Mouse (Mus musculus): ENCODE results near the gene Il17re. TPM values are rescaled to one million over a fixed set of nuclear protein-coding genes. Genes with fewer than 3 reads are reported as not detected.

The Il17re gene
- polyA plus RNA-seq, 1 experiment from 2014 or later, result 9.7 TPM

DNA sequence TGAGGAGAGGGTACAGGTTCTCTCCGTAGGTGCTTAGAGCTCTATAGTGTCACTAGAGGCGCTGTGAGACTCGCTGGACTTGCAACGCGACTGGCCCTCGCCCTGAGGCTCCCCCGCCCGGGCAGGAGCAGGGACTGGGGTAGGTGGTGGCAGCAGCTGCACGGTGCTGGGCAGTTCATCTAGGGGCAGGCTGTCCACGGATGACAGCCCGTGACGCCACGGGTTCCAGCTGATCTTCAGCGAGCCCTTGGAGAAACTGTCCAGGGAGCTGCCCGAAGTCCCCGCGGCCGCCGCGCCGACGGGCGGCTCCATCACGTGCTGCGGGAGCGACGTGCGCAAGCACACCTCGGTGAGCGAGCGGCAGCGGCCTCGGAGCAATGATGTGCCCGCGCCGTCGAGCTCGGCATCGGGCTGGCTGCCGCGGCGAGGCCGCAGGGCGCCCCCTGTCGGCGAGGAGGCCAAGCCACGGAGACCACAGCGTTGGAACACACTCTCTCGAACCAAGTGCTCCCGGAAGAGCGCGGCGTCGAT lies 36.0 kb downstream of the Il17re start:
- Histone ChIP-seq H3K36me3 (peaks cover 5% of the 10 kb centered on the region; the same call in 1 of the 2 replicates), H3K9ac (no peak overlapping the region), H3K4me3 (peak overlapping the region; percentile 41), H3K4me1 (peaks cover 15% of the 10 kb centered on the region), H3K4me2 (peak overlapping the region; percentile 60), H3K27ac (no peak overlapping the region), H3K9me3 (no peaks in the 10 kb centered on the region), H3K27me3 (peaks cover 32% of the 10 kb centered on the region)
- whole genome bisulfite sequencing, result 1% methylated on average over 54 of the region's 54 CpGs
- ATAC-seq (ENCODE audit: insufficient number of reproducible peaks, low FRiP score, low TSS enrichment, low read depth), result peak; percentile 62; the same call in 1 of the 2 replicates

DNA sequence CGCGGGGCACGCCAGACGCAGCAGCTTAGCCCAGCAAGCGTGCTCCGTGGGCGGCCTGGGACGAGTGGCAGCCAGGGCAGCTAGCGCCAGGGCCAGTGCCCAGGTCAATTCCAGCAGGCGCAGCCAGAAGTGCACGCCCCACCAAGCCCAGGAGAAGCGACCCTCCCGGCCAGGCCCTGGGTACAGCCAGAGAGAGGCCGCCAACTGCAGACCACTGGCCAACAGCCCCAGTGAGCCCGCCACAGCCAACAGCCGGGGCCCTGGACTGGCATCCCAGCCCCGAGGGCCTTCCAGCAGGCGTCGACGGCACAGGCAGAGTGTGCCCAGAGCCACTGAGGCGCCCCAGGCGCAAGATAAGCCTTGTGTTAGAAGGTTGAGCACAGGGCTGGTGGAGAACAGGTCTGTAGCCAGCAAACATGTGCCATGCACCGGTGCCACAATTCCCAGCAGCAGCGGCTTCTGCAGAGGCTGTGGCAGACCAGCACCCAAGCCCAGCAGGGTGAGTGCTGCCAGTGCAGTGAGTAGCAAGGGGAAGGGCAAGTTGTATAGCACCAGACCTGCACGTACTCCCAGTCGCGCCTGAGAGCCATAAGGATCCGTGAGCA lies 36.9 kb downstream of the Il17re start:
- Histone ChIP-seq H3K4me3 (peak overlapping the region; percentile 41), H3K9me3 (no peaks in the 10 kb centered on the region), H3K36me3 (no peaks in the 10 kb centered on the region), H3K27ac (no peak overlapping the region), H3K27me3 (peaks cover 38% of the 10 kb centered on the region), H3K4me2 (peak overlapping the region; percentile 60), H3K4me1 (peaks cover 15% of the 10 kb centered on the region), H3K9ac (no peak overlapping the region)
- ATAC-seq (ENCODE audit: insufficient number of reproducible peaks, low FRiP score, low TSS enrichment, low read depth), result no peak
- WGBS, result 35% methylated on average over 28 of the region's 28 CpGs

GRCm38 (mm10) chr6:113499346-113499745 lies 41.1 kb downstream of the Il17re start:
- WGBS, result 71% methylated on average over 6 of the region's 6 CpGs
- Histone ChIP-seq H3K27me3 (peaks cover 56% of the 10 kb centered on the region), H3K9ac (no peak overlapping the region), H3K4me1 (peaks cover 21% of the 10 kb centered on the region), H3K9me3 (no peaks in the 10 kb centered on the region), H3K27ac (no peak overlapping the region), H3K4me2 (no peak overlapping the region), H3K36me3 (no peaks in the 10 kb centered on the region), H3K4me3 (no peak overlapping the region)
- ATAC-seq (ENCODE audit: insufficient number of reproducible peaks, low FRiP score, low TSS enrichment, low read depth), result no peak

DNA sequence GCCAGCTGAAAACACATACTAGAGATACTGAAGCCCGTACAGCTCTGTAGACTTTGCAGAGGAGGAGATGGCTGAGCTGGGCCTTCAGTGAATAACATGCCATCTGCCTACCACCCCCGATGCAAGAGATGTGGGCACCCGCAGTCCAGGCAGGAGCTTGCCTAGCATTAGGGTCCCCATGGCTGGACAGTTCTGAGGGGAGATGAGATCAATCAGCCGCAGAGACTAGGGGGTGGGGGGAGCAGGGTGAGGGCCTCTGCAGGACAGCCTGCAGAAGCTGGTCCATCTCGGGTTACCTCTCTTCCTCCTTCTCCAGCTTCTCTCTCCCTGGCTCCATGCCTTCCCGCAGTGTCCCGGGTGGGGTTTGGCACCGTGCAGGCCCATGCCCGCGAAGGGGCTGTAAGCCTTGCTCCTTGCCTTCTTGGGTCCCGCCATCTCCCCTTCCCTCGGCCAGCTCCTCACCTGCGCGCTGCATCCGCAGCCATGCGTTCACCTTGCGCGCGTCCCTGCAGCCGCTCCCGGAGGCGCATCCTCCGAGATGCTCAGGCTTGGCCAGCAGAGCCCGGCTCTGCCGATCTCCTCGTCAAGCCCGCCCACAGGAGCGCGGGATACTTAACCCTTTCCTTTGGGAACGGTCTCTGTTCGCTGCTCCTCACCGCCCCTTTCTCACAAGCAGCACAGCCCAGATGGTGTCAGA lies 43.3 kb downstream of the Il17re start, which contains the start of gene Prrt3:
Prrt3 (minus strand) TSS at position 544 of the 697 bp plus-strand sequence.
- peak within 1 kb of the TSS; percentile 37 for H3K4me3 ChIP-seq
- ATAC-seq (ENCODE audit: insufficient number of reproducible peaks, low FRiP score, low TSS enrichment, low read depth), result no peak
- no peak within 1 kb of the TSS for H3K27ac ChIP-seq
- WGBS, result 3% methylated on average over 31 of the region's 32 CpGs
- H3K4me1 ChIP-seq, result peaks cover 7% of the 10 kb centered on the region
- no peaks in the 10 kb centered on the region for H3K9me3 ChIP-seq
- peaks cover 40% of the 10 kb centered on the region for H3K27me3 ChIP-seq
- H3K36me3 ChIP-seq, result no peaks in the 10 kb centered on the region
- peak within 1 kb of the TSS; percentile 11; the same call in 1 of the 2 replicates for H3K9ac ChIP-seq
- peak within 1 kb of the TSS; percentile 58 for H3K4me2 ChIP-seq

GRCm38 (mm10) chr6:113502801-113503200 lies 44.5 kb downstream of the Il17re start:
- WGBS, result 83% methylated on average over 2 of the region's 2 CpGs
- no peak overlapping the region for H3K27ac ChIP-seq
- H3K9ac ChIP-seq, result no peak overlapping the region
- no peaks in the 10 kb centered on the region for H3K9me3 ChIP-seq
- no peak overlapping the region for H3K4me2 ChIP-seq
- H3K27me3 ChIP-seq, result peaks cover 28% of the 10 kb centered on the region
- no peaks in the 10 kb centered on the region for H3K36me3 ChIP-seq
- H3K4me1 ChIP-seq, result peaks cover 7% of the 10 kb centered on the region
- no peak overlapping the region for H3K4me3 ChIP-seq
- ATAC-seq (ENCODE audit: insufficient number of reproducible peaks, low FRiP score, low TSS enrichment, low read depth), result no peak

GRCm38 (mm10) chr6:113505689-113506088 lies 47.4 kb downstream of the Il17re start:
- Histone ChIP-seq H3K4me1 (peaks cover 7% of the 10 kb centered on the region), H3K4me3 (no peak overlapping the region), H3K9ac (no peak overlapping the region), H3K36me3 (no peaks in the 10 kb centered on the region), H3K27me3 (peaks cover 14% of the 10 kb centered on the region), H3K27ac (no peak overlapping the region), H3K9me3 (no peaks in the 10 kb centered on the region), H3K4me2 (no peak overlapping the region)
- 64% methylated on average over 1 of the region's 1 CpGs for WGBS
- ATAC-seq (ENCODE audit: insufficient number of reproducible peaks, low FRiP score, low TSS enrichment, low read depth), result no peak

DNA sequence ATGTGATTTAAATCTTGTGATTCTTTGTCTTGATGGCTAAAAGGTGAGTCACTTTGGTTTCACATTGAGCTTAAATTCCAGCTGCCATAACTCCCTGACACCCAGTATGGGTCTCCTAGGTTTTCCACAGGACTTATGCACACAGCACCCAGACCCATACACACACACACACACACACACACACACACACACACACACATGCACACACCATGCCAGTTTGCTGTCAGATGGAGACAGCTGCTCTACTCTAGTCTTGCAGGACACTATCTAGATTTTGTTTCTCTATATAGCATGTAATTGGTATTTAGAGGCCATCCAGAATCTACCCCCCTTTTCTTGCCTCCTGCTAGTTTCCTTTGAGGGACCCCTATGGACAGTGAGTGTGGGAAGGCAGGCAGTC lies 48.8 kb downstream of the Il17re start:
- Histone ChIP-seq H3K27me3 (no peaks in the 10 kb centered on the region), H3K36me3 (0 out of 2 replicates have a peak, but pooled peaks cover 3% of the 10 kb centered on the region), H3K9me3 (no peaks in the 10 kb centered on the region), H3K4me2 (no peak overlapping the region), H3K4me3 (no peak overlapping the region), H3K4me1 (no peaks in the 10 kb centered on the region), H3K27ac (no peak overlapping the region), H3K9ac (no peak overlapping the region)
- no peak for ATAC-seq (ENCODE audit: insufficient number of reproducible peaks, low FRiP score, low TSS enrichment, low read depth)

DNA sequence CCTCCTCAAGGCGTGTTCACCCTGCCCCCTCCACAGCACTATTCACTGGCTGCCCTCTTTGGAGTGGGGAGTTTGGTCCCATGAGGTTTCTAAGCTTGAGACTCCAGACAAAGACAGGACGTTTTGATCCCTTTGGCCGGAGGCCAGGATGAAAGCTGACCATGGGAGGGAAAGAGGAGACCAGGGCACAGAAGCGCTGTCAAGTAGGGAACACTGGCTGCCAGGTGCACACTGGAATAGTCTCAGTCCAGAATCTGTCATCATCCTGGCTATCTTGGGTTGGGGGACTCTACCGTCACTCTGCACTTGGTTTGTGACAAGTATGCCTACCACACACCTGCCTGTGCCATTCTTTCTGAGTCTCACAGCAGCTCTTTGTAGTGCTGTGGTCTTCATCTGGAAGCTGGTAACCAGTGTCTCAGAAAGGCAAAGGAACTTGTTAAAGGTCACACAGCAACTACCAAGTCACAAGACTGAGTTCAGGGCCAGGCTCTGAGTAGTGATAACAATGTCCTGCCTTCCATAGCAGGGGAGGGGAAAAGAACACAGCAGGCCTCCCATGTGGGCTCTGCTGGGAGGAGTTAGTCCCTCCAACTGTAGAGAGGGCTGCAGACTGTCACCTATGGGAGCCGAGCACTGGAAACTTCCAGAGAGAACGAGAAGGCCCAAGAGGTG lies 50.1 kb downstream of the Il17re start:
- Histone ChIP-seq H3K4me1 (no peaks in the 10 kb centered on the region), H3K4me3 (no peak overlapping the region), H3K27me3 (no peaks in the 10 kb centered on the region), H3K4me2 (no peak overlapping the region), H3K9ac (no peak overlapping the region), H3K9me3 (no peaks in the 10 kb centered on the region), H3K36me3 (peaks cover 6% of the 10 kb centered on the region), H3K27ac (no peak overlapping the region)
- 58% methylated on average over 7 of the region's 7 CpGs for WGBS
- ATAC-seq (ENCODE audit: insufficient number of reproducible peaks, low FRiP score, low TSS enrichment, low read depth), result peak; percentile 53

GRCm38 (mm10) chr6:113508947-113509280 lies 50.6 kb downstream of the Il17re start:
- Histone ChIP-seq H3K27ac (no peak overlapping the region), H3K9ac (no peak overlapping the region), H3K4me3 (no peak overlapping the region), H3K9me3 (no peaks in the 10 kb centered on the region), H3K27me3 (no peaks in the 10 kb centered on the region), H3K36me3 (peaks cover 11% of the 10 kb centered on the region), H3K4me2 (no peak overlapping the region), H3K4me1 (no peaks in the 10 kb centered on the region)
- WGBS, result 49% methylated on average over 5 of the region's 5 CpGs
- ATAC-seq (ENCODE audit: insufficient number of reproducible peaks, low FRiP score, low TSS enrichment, low read depth), result 0 out of 2 replicates have a peak, but pooled peaks have one; percentile 43

DNA sequence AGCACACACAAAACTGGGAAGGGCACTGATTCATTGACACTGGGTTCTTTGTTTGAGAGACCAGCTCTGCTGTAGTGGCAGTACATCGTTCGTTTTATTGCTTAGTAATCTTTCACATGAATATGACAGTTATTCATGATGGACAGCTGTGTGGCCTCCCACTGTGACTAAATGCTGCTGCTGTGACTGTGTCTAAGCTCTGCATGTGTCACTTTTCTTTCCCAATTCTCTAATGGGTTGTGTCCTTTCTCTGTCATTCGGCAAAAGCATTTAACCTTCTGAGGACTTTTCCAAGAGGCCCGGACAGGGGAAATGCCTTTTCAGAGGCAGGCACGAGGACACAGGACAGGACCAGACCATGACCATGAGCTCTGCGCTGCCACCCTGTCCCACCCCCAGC lies 55.7 kb downstream of the Il17re start:
- H3K4me3 ChIP-seq, result no peak overlapping the region
- H3K27ac ChIP-seq, result no peak overlapping the region
- no peak for ATAC-seq (ENCODE audit: insufficient number of reproducible peaks, low FRiP score, low TSS enrichment, low read depth)
- H3K9me3 ChIP-seq, result no peaks in the 10 kb centered on the region
- no peaks in the 10 kb centered on the region for H3K27me3 ChIP-seq
- 86% methylated on average over 6 of the region's 6 CpGs for WGBS
- no peak overlapping the region for H3K4me2 ChIP-seq
- peaks cover 60% of the 10 kb centered on the region for H3K36me3 ChIP-seq
- H3K4me1 ChIP-seq, result no peaks in the 10 kb centered on the region
- H3K9ac ChIP-seq, result no peak overlapping the region

GRCm38 (mm10) chr6:113514600-113514999 lies 56.3 kb downstream of the Il17re start:
- Histone ChIP-seq H3K27me3 (no peaks in the 10 kb centered on the region), H3K9ac (no peak overlapping the region), H3K36me3 (peaks cover 66% of the 10 kb centered on the region), H3K4me1 (no peaks in the 10 kb centered on the region), H3K4me2 (no peak overlapping the region), H3K27ac (no peak overlapping the region), H3K4me3 (no peak overlapping the region), H3K9me3 (no peaks in the 10 kb centered on the region)
- ATAC-seq (ENCODE audit: insufficient number of reproducible peaks, low FRiP score, low TSS enrichment, low read depth), result no peak
- 100% methylated on average over 3 of the region's 3 CpGs for WGBS

Measured in limb, embryonic 15.5 days (tissue).